Mouse (Mus musculus): ENCODE results near the gene Pard6a.

GRCm38 (mm10) chr8:105686551-105686950 is 14.4 kb upstream of the Pard6a start:
- TF ChIP-seq CTCF (conservative IDR thresholded peaks at IDR 0.05; ENCODE audit: insufficient read depth, insufficient read length, low read depth, low read length) (no peak), POLR2A (IDR thresholded peaks at IDR 0.05; ENCODE audit: low read depth, low read length) (no peak)
